Mouse (Mus musculus) cerebellum, postnatal 14 days (tissue): Measurements from ENCODE around the gene Wdr66.
A peak's percentile ranks its signal among the peaks of the same experiment; 100 is the strongest.

Source experiments
- DNase-seq, 2 experiments: peaks; one replicate each; pipeline ENCODE4 v3.0.0; 2021; ENCODE audit warnings: mixed read lengths in 2 of 2

Gene Wdr66

DNA sequence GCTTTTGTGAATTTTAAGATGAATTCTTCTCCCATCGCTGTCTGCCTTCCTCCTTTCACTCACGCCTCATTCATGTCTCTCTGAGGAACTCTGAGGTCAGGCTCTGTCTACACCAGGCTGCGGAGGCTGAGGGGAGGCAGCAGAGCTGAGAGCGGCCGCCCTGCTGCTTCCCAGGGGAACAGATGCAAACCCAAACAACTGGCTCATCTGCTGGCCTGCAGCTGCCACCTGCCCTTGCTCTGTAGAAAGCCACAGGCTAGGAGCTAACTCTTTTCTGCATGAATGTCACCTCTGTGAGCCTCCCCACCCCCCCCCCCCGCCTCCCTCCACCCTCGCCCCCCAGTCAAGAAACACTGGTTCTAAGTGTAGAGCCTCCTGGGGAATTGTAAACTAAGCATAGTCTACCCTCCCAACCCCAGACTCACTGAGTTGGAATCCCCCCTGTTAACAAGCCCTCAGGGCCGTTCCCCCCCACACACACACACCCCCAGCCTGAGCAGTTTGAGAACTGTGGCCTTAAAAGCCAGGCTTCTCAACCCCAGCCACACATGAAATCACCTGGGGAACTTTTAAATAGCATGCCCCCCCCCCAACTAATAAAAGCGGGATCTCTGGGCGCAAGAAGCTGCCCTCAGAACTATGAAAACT lies 63.4 kb downstream of the Wdr66 start:
- DNase-seq = no peak

DNA sequence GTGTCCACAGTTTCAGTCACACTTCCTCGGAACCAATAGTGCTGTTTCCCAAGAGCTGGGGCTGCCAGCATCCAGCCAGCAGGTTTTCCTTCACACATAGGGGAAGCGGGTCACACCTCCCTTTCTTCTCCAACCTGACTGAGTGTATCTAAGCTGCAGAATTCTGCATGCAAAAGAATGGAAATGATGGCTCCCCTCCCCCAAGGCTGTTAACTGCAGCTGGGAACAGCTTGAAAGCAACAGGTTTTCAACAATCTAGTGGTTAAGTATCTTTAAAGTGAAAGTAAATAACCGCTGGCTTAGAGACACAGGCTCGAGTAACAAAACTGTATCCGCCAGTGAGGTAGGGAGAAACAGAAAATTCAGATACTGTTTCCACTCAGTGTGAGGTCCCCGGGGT lies 66.1 kb downstream of the Wdr66 start:
- no peak for DNase-seq

DNA sequence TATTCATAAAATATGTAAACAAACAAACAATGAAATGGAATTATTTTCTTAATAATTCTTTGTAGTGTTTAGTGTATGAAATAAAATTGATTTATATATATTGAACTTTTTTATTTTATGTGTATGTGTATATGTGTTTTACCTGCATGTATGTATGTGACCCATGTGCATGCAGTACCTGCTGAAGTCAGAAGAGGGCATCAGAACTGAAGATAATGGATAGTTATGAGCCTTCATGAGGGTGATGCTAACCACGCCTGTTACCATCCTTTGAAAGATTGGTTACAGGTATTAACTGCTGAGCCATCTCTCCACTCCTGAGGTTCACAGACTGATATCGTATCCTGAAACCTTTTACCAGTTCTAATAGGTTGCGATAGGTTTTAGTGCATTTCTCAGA lies 68.2 kb downstream of the Wdr66 start:
- no peak for DNase-seq

DNA sequence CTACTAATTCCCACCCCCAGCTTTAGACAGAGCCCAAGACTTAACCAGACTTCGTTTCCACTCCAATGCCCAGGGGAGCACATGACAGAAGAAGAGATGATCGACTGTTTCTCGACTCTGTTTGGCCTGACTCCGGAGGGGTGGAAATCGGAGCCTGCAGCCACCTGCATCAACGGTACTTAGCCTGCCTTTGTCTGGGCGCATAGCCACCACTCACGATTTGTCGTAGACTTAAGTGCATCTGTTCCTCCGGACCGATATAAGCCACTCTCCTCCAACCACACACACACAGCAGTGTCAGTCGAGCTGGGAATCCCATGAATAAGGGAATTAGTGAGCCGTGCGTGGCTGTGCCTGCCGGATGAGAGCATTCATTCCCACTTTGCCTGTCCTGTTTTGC lies 72.3 kb downstream of the Wdr66 start:
- DNase-seq = peak; percentile 56 to 69

GRCm38 (mm10) chr5:123326006-123326750 lies 74.3 kb downstream of the Wdr66 start:
- DNase-seq = no peak

DNA sequence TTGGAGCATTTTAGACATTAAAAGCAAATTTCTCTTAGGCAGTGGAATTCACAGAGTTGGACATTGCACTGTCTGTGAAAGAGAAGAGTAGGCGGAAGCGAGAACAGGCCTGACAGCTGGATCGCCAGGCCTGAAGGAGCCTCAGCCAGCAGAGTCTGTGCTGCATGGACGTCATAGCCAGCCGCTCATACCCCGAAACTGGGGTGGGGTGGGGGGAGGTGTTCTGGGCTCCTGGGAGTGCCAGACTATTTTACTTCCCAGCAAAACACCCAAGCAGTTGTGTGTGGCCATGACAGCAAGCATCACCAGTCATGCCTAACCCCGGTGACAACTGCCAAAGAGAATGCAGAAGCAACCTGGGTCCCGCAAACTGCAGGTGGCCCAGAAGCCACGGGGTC lies 74.8 kb downstream of the Wdr66 start:
- no peak for DNase-seq

DNA sequence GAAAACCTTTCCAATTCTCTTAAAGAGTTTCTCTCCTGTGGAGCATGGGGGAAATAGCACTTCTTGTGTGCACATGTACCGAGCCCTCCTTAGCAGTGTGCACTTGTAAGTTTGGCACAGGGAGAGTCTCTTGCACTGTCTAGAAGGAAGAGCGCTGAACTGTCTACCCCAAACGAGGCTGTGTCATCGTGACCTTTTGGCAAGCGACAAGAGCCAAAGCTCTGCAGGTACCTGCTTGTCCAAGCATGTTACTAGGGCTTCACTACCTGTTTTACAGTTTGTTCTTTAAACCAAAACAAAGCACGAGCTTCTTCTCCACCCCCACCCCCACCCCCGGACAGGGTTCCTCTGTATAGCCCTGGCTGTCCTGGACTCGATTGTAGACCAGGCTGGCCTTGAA lies 75.8 kb downstream of the Wdr66 start:
- no peak for DNase-seq

- no peak for DNase-seq
These were observed 81.7 kb downstream of the Wdr66 start for GRCm38 (mm10) chr5:123333566-123333965.

- DNase-seq = no peak
These were observed 84.5 kb downstream of the Wdr66 start for GRCm38 (mm10) chr5:123336205-123336961.

DNA sequence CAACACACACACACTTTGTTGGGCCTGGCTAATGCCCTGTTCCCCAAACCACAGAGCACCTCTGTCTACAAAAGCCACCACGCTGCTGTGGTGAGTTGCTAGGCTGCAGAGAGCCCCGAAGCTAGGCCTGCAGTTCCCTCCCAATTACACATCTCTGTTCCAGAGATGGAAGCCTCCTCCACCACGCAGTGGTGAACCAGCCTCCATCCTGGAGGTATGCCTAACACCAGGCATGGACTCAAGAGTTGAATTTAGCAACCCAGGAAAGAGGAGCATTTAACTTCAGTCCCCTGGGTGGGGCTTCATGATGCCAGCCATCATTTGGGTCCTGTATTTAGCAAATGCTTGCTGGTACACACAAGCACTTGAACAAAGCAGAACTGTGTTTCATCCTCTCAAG lies 86.6 kb downstream of the Wdr66 start:
- no peak for DNase-seq

- peak; percentile 95 to 96 for DNase-seq
These were observed 92.1 kb downstream of the Wdr66 start, which contains the start of gene Bcl7a for GRCm38 (mm10) chr5:123343707-123344627. Gene Bcl7a (plus strand): TSS chr5:123343834.

- no peak for DNase-seq
These were observed 92.7 kb downstream of the Wdr66 start for GRCm38 (mm10) chr5:123344628-123344962.

GRCm38 (mm10) chr5:123344963-123345852 lies 93.3 kb downstream of the Wdr66 start:
- DNase-seq = peak; percentile 68 to 69

DNA sequence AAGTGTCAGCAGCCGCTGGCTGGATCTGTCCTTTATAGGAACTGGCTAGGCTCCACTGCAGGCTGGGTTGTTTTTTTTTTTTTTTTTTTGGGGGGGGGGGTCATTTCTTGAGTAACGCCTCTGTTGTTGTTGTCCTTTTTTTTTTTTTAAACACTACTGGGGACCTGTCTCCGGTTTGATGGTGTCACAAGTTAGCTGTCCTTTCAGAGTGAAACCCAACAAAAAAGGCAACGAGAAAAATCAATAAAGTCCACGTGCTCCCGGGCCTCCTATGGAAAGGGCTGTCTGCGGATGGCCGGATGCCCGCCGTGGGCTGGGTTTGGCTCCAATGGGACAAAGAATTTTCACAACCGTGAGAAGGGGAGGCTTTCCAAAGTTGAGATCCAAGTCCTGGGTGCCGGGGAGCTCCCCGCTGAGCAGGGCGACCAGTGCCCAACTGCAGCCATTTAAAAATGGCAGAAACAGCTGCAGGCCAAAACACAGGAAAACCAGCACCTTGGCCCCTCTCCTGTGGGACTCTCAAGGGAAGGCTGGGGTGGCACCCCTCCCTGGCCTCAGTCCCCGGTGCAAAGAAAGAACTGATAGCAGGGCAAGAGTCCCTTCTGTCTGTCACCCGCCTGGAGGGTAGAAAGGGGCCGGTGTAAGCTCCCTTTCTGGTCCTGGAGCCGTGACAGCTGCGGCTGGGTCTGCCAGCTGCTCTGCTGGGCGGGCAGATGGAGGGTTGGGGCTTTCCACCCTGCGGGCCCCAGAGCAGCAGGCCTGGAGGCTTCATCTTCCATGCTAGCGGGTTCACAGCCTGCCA lies 94.2 kb downstream of the Wdr66 start:
- DNase-seq = peak; percentile 85 to 89

- DNase-seq = no peak
These were observed 94.9 kb downstream of the Wdr66 start for GRCm38 (mm10) chr5:123346701-123347270.

GRCm38 (mm10) chr5:123347985-123348384 lies 96.1 kb downstream of the Wdr66 start:
- no peak for DNase-seq

- DNase-seq = peak; percentile 51 to 74
These were observed 98.5 kb downstream of the Wdr66 start for GRCm38 (mm10) chr5:123350386-123350785.

DNA sequence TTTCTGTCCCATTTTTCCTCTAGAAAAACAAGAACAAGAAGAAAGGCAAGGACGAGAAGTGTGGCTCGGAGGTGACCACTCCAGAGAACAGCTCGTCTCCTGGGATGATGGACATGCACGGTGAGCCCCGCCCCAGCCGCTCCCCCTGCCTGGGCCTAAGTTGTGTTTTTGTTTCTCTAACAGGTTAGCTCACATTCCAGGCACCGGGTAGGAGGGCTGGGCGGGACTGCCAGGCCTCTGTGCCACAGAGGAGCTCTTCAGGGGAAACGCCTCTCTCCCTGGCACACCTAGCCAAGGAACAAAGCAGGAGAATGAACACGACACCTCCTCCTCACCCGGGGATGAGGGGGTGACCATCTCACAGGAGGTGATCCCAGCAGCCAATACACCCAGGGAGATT lies 104.0 kb downstream of the Wdr66 start:
- no peak for DNase-seq

GRCm38 (mm10) chr5:123357253-123357652 lies 105.4 kb downstream of the Wdr66 start:
- DNase-seq = no peak

- no peak for DNase-seq
These were observed 107.5 kb downstream of the Wdr66 start for GRCm38 (mm10) chr5:123359431-123359830.
